Mouse (Mus musculus) urinary bladder, postnatal 25 days (tissue): Measurements from ENCODE around the gene Klrc1.
"Not testable (repeated sequence)": the region's sequence is repeated elsewhere in the genome, so short reads cannot be mapped to it uniquely, and the experiment has no call there.

ENCODE experiments used
- DNase-seq: peaks from one replicate; pipeline ENCODE4 v3.0.0; 2022; ENCODE audit warnings: low spot score

Klrc1 gene

GRCm38 (mm10) chr6:129678873-129679272, at the start of gene Klrc1:
TSS of gene Klrc1 (minus strand) at chr6:129678973.
- no peak for DNase-seq

DNA sequence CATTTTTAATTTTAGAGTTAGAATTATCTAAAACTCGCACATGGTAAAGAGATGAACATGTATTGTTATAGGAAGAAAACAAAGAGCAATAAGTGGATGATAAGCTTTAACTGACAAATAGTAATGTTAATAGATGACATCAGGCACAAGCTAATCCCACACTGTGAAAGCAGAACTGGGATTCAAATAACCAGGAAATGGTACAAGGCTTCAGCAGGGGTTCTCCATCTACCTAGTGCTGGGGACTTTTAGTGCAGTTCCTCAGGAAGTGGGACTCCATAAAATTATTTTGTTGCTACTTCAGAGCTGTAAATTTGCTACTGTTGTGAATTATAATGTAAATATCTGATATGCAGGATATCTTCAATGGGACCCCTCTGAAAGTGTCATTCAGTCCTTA, 48.5 kb upstream of the Klrc1 start:
- DNase-seq, result no peak

DNA sequence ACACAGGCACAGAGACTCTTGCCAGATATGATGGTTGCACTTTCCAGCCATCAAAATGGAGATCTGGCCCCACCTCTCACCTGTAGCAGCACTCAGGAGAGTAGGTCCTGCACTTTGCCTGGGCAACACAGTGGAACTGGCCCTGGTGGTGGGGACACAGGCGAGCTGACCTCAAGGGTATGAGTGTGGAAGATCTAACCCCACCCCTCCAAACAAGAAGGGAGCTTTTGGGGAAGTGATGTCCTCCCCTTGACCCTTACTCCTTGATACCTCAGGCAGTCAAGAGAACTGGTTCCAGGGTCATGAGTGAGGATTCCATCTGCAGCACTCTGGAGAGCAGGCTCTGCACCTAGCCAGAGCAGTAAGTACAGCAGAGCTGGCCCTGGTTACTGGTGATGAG, 42.6 kb upstream of the Klrc1 start:
- no peak for DNase-seq

GRCm38 (mm10) chr6:129720487-129720886, 41.7 kb upstream of the Klrc1 start:
- no peak for DNase-seq

- DNase-seq, result no peak
These were observed 38.3 kb upstream of the Klrc1 start, which contains the start of gene Klri1 for GRCm38 (mm10) chr6:129717032-129717431. TSS of gene Klri1 (minus strand) at chr6:129717132.

DNA sequence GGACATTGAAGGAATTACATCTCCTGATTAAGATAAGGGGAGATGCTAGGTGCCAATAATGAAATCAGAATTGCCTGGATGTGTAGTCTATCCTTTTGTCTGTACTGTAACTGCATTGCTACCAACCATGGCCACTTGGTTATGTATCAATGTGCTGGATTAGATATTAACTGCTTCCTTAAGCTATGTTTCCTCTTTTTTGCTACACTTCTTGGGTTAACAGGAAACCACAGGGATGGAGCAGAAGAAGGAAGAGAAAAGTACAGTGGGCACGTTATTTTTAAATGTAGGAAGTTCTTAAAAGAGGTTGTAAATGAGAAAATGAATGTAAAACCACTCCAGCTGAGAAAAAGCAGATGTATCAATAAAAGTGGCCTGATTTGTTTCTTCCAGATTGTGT, 34.8 kb upstream of the Klrc1 start:
- no peak for DNase-seq

- DNase-seq, result not testable (repeated sequence)
These were observed 12.7 kb upstream of the Klrc1 start for GRCm38 (mm10) chr6:129691436-129691835.

DNA sequence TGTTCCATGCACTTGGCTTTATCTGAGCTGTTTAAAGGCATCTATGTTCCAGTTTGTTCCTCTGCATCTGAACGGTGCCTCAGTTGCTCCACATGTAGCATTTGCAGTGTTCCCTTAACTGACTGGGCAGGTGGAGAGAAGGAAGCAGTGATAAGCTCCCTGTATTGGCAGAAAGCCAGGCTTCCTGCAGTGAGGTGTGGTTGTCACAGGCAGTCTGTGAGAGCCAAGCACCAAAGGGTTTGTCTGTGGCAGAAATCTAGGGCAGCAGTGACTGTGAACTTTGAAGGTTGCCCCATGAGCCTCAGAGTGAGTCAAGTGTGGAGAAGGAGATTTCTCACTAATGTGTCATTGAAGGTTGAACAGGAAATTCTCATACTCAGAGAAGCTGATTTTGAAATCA, 1.6 kb upstream of the Klrc1 start:
- no peak for DNase-seq

GRCm38 (mm10) chr6:129661301-129661700, 17.5 kb downstream of the Klrc1 start:
- not testable (repeated sequence) for DNase-seq

DNA sequence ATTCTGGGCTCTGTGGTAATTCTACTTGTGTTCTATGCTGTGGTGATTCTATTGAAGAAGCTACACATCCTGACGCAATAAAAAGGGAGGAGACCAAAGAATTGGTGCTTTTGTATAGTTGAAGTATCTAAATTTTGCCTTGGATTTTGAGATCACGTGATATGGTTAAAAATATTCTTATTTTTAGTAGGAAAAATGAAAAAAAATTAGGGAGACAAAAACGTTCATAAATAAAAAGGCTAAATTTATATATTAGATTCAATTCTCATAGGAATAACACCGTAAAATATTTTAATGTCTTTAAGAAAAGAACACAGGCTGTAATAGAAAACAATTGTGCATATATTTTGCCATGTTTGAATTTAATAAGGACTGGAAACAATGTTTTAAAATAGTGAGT, 18.2 kb downstream of the Klrc1 start, which contains the start of gene Klrc2:
Gene Klrc2, minus strand, starts transcription at position 101 of the 400 bp plus-strand sequence.
- DNase-seq, result not testable (repeated sequence)

DNA sequence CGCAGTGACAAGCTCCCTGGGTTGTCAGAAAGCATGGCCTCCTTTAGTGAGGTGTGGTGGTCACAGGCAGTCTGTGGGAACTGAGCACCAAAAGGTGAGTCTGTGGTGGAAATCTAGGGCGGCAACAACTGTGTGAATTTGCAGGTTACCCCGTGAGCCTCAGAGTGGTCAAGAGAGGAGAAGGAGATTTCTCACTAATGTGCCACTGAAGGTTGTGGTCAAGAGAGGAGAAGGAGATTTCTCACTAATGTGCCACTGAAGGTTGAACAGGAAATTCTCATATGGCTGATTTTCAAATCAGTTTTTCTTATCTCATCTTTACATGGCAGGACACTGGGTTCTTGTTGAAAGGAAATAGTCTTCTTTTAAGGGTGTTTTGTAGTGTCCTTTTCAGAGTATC, 34.7 kb downstream of the Klrc1 start:
- DNase-seq, result not testable (repeated sequence)

DNA sequence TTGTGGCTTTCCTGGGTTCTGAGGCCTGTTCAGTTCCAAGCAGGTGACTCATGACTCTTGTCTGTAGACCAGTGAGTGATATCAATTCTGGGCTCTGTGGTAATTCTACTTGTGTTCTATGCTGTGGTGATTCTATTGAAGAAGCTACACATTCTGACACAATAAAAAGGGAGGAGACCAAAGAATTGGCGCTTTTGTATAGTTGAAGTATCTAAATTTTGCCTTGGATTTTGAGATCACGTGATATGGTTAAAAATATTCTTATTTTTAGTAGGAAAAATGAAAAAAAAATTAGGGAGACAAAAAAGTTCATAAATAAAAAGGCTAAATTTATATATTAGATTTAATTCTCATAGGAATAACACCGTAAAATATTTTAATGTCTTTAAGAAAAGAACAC, 35.5 kb downstream of the Klrc1 start, which contains the start of gene Klrc3:
Gene Klrc3, minus strand, starts transcription at position 101 of the 400 bp plus-strand sequence.
- not testable (repeated sequence) for DNase-seq

GRCm38 (mm10) chr6:129631046-129631445, 47.7 kb downstream of the Klrc1 start:
- DNase-seq, result not testable (repeated sequence)

DNA sequence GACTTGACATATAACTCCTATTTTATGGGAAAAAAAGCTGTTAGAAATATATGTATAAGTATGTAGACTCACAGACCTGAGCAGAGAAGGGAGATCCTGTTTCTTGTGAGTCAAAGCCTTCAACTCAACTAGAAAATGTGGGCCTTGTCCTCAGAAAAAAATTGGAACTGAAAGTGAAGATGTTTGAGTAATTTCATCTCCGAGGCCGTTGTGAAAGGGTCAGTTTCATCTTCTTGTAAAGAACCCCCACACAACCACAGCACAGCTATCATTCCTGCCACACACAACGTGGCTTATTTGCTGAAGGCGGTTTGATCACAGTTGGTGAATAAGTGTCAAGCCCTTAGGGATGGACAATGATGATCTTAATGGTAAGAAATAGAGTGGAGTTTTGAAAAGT, 55.0 kb downstream of the Klrc1 start, which contains the start of gene Klrk1:
Gene Klrk1, minus strand, starts transcription at position 130 of the 400 bp plus-strand sequence.
- DNase-seq, result no peak
